In the genomic region with DNA sequence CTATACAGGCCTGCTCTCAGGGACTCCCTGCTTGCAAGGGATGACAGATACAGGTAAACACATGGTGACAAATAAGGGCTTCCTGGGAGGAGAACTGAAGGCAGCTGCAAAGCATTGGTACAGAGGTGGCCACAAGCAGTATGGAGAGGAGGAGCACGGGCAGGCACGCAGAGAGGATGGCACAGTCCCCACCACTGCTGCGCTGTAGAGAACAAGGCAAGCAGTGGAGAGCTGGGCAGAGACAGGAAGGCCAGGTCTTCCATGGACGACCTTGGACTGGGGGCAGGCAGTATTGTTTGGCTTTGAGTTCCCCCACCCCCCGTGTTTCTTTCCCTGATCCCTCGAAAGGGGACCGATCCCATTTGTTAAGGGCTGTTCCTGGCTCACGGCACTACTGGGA, we compare ENCODE assay signal across 30 mouse cellular contexts. TPM values are rescaled to one million over a fixed set of nuclear protein-coding genes. Genes with fewer than 3 reads are reported as not detected.
"Had no signal": no experiment of that assay in that cellular context is flagged by ENCODE, and none has a peak within 500 bp of the region (broad histone marks: within the 10 kb centered on the region; RNA-seq: fewer than 3 reads in every experiment).

No protein-coding gene starts in this region.

- ATAC-seq: inflammation-experienced regulatory T-cells, adult 6 months; intestine, embryonic 15.5 days; intestine, postnatal 0 days had no signal

- DNase-seq: gastrocnemius, adult 2 months; gastrocnemius, postnatal 10 days; gastrocnemius, postnatal 25 days; heart, adult 18-20 months; heart, postnatal 10 days; heart, postnatal 4 days; kidney, adult 18-20 months; kidney, adult 8-10 months; layer of hippocampus, adult 9-11 months; liver had no signal

- H3K27me3 ChIP-seq: heart, embryonic 12.5 days; hindbrain, embryonic 13.5 days; hindbrain, embryonic 15.5 days; intestine, embryonic 15.5 days; kidney, embryonic 15.5 days; limb, embryonic 12.5 days; liver, embryonic 15.5 days had no signal

- H3K4me3 ChIP-seq: gastrocnemius, adult 2 months; heart, embryonic 10.5 days; heart, embryonic 12.5 days; hindbrain, embryonic 10.5 days; hindbrain, embryonic 13.5 days; hindbrain, embryonic 15.5 days; intestine, embryonic 15.5 days; kidney, embryonic 15.5 days; left cerebral cortex, adult 2 months; limb, embryonic 10.5 days; limb, embryonic 12.5 days; liver, embryonic 15.5 days had no signal

- H3K9me3 ChIP-seq: heart, embryonic 10.5 days; heart, embryonic 12.5 days; hindbrain, embryonic 10.5 days; hindbrain, embryonic 13.5 days; hindbrain, embryonic 15.5 days; intestine, embryonic 15.5 days; kidney, embryonic 15.5 days; limb, embryonic 10.5 days; limb, embryonic 12.5 days; liver, embryonic 15.5 days had no signal

- H3K9ac ChIP-seq: heart, embryonic 12.5 days; hindbrain, embryonic 13.5 days; hindbrain, embryonic 15.5 days; intestine, embryonic 15.5 days; kidney, embryonic 15.5 days; limb, embryonic 12.5 days; liver, embryonic 15.5 days had no signal

- H3K4me2 ChIP-seq: heart, embryonic 12.5 days; hindbrain, embryonic 13.5 days; hindbrain, embryonic 15.5 days; intestine, embryonic 15.5 days; kidney, embryonic 15.5 days; limb, embryonic 12.5 days; liver, embryonic 11.5 days; liver, embryonic 15.5 days had no signal

- H3K27ac ChIP-seq: gastrocnemius, adult 2 months; heart, embryonic 10.5 days; hindbrain, embryonic 10.5 days; hindbrain, embryonic 13.5 days; hindbrain, embryonic 15.5 days; intestine, embryonic 15.5 days; kidney, embryonic 15.5 days; kidney, postnatal 0 days; left cerebral cortex, adult 2 months; limb, embryonic 10.5 days; limb, embryonic 12.5 days; liver, embryonic 15.5 days had no signal

- H3K4me1 ChIP-seq: hindbrain, embryonic 10.5 days; hindbrain, embryonic 15.5 days; intestine, embryonic 15.5 days; limb, embryonic 10.5 days; limb, embryonic 12.5 days had no signal

RNA-seq across cellular contexts. Expression of gene Iqch, which starts 42.8 kb away (rescaled TPM):
- total RNA-seq: gastrocnemius, adult 2 months; gastrocnemius, postnatal 10 days; gastrocnemius, postnatal 25 days; gastrocnemius, postnatal 4 days; granulocyte monocyte progenitor cell, adult 5-6 weeks; heart, adult 18-20 months; heart, adult 8-10 months; heart, postnatal 10 days; heart, postnatal 25 days; heart, postnatal 4 days; left cerebral cortex, adult 2 months had no signal
- polyA plus RNA-seq: heart, embryonic 10.5 days; heart, embryonic 14.5 days; inflammation-experienced regulatory T-cells, adult 6 months; intestine, postnatal 0 days; liver, embryonic 15.5 days had no signal
